Mouse (Mus musculus): ENCODE measurements around the gene Padi1.

Padi1 gene

GRCm38 (mm10) chr4:140784292-140784945, 61.2 kb downstream of the Padi1 start:
- no peak for DNase-seq (ENCODE audit: low spot score in 2 of 2)

DNA sequence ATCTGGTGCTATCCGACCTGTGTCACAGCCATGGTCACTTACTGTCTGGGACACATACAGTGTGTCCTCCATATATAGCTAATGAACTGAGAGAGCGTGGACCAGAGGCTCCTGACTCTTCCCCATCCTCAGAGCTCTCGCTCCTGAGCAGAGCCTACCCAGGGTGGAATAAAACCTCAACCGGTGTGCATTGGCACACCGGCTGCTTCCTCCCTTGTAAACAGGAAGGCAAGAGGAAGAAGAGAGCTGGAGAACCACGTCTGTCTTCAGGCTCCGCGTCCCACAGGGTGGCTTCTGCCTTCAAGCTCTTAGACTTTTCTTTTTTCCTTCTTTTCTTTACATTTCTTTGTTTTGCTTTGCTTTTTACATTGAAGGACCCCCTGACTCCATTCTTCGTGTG, 62.8 kb downstream of the Padi1 start:
- no peak for DNase-seq (ENCODE audit: low spot score in 2 of 2)

- no peak for DNase-seq (ENCODE audit: low spot score in 2 of 2)
Observed at GRCm38 (mm10) chr4:140780507-140780906, 65.1 kb downstream of the Padi1 start.

GRCm38 (mm10) chr4:140779803-140780397, 65.7 kb downstream of the Padi1 start:
- no peak for DNase-seq (ENCODE audit: low spot score in 2 of 2)

DNA sequence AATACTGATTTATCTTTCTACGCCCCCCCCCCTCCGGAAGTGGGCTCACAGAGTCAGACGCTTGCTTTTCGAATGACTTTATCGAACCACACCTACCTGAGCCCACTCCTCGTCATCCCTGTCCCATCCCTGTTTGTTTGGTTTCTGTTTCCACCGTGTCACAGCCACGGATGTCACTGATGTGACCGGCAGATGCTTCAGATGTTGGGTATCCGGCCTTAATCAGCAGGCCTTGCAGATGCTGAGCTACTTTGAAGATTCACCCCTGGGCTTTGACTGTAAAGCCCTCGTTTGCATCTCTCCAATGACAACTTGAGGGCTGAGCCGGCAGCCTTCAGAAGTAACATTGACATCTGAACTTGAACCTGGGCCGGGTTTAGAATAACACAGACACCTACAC, 69.0 kb downstream of the Padi1 start:
- DNase-seq (ENCODE audit: low spot score in 2 of 2): no peak

- DNase-seq (ENCODE audit: low spot score in 2 of 2): no peak
Observed at GRCm38 (mm10) chr4:140775876-140776275, 69.7 kb downstream of the Padi1 start.

- no peak for DNase-seq (ENCODE audit: low spot score in 2 of 2)
Observed at GRCm38 (mm10) chr4:140774893-140775292, 70.7 kb downstream of the Padi1 start.

- no peak for DNase-seq (ENCODE audit: low spot score in 2 of 2)
Observed at GRCm38 (mm10) chr4:140774025-140774800, 71.4 kb downstream of the Padi1 start, which contains the start of gene Padi4. Gene Padi4, minus strand, starts transcription at chr4:140774236.

GRCm38 (mm10) chr4:140771091-140771490, 74.5 kb downstream of the Padi1 start:
- no peak for DNase-seq (ENCODE audit: low spot score in 2 of 2)

- no peak for DNase-seq (ENCODE audit: low spot score in 2 of 2)
Observed at GRCm38 (mm10) chr4:140770433-140770832, 75.1 kb downstream of the Padi1 start.

GRCm38 (mm10) chr4:140768973-140769372, 76.6 kb downstream of the Padi1 start:
- DNase-seq (ENCODE audit: low spot score in 2 of 2): no peak

GRCm38 (mm10) chr4:140765936-140766335, 79.6 kb downstream of the Padi1 start:
- DNase-seq (ENCODE audit: low spot score in 2 of 2): no peak

DNA sequence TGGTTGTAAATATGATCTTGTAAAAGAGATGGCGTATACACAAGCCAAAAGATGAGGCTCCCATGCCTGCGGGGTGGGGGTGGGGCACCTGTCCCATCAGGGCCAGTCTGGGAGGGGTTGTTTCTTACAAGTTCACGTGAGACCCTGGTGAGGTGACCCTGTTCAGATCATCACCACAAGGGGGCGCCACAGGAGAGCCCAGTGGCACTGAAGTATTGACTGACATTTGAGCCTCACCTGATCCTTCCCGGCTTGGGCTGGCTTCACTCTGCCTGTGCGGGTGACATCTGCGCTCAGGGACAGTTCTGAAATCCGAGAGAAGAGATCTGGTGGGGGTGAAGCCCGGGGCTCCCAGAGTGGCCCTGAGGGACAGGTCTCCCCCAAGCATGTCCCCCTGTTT, 82.4 kb downstream of the Padi1 start:
- no peak for DNase-seq (ENCODE audit: low spot score in 2 of 2)

Data from frontal cortex, postnatal 10 days (tissue).